Mouse (Mus musculus): ENCODE data around the gene Col6a1.
A peak's percentile ranks its signal among the peaks of the same experiment; 100 is the strongest.

Col6a1 gene

GRCm38 (mm10) chr10:76678122-76678521, 47.8 kb downstream of the Col6a1 start:
- no peak for DNase-seq

DNA sequence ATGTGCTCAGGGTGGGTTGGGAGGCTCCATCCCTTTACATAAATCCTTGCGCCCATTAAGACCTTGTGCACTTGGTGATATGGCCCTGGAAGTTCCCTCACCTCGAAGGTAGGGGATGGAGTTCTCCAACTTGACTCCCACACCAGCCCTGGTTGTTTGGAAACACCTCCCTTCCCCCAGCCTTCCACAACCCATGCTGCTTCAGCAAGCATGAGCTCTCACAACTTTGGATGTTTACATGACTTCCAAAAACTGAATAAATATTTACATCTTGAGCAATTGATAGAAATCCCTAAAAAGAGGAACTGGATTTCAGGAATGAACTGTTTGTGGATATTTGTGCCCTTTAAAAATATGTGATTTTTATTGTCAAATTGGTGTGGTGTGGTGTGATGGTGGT, 50.7 kb downstream of the Col6a1 start:
- no peak for DNase-seq

DNA sequence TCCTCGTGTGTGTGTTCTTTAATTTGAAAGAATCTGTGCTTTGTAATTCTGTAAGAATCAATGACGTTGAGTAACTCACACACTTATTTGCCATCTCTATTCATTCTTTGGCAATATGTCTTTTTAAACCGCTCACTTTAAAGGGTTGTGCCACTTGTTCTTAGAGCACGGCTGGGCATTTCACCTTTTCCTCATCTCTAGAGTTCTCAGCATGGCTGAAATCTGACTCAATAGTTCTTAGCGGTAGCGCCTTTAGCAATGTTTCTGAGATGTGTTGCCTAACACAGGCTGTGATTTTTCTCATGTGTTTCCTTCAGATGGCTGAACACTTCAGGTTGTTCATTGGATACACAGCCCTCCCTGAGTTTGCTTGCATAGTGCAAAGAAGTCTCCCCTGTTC, 51.4 kb downstream of the Col6a1 start:
- no peak for DNase-seq

DNA sequence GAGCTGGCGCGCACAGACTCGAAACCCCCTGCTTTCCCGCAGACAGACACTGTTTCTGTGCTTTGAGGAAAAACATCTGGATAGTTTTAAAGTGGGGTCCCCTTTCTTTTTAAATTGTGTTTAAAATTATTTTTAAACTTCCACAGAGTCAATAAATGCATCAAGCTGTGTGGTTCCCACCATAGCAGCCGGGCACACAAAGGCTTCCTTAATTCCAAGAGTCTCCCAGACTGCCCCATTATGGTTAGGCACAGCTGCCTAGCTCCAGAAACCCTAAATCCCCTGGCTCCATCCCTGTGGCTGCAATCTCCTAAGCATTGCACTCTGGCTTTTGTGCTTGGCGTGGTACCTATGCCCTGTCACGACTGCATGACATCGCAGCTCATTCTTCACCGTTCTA, 54.0 kb downstream of the Col6a1 start:
- no peak for DNase-seq

DNA sequence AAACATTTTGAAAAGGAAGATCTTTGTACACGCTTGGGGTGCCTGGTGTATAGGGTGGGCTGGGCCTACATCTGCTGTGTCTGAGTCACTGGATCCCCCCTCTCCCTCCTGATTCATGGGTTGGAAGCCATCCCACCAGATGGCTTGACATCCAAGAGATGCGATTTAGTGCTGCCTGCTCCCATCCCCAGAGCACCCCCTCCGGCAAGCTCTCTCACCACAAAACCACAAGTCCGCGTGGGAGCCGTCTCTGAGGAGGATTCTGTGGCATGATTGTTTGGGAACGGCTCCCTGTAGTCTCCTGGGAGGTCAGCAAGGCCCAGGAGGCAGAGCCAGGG, 57.1 kb downstream of the Col6a1 start:
- DNase-seq, result peak; percentile 77 to 83

- DNase-seq, result no peak
Measured at GRCm38 (mm10) chr10:76668261-76668946, 57.6 kb downstream of the Col6a1 start.

- no peak for DNase-seq
Measured at GRCm38 (mm10) chr10:76667197-76667805, 58.7 kb downstream of the Col6a1 start.

- DNase-seq, result peak in 1 of 2 experiments; percentile 6
Measured at GRCm38 (mm10) chr10:76665551-76665950, 60.4 kb downstream of the Col6a1 start.

- DNase-seq, result peak; percentile 79 to 84
Measured at GRCm38 (mm10) chr10:76664156-76665115, 61.5 kb downstream of the Col6a1 start.

Measured in kidney, postnatal 4 days (tissue).